Mouse (Mus musculus) myocyte (in vitro differentiated cells): ENCODE measurements around the gene Agap1. TPM values are rescaled to one million over a fixed set of nuclear protein-coding genes. Genes with fewer than 3 reads are reported as not detected.

Source experiments
- H3K27me3 ChIP-seq: one replicate; pipeline ENCODE4 v1.6.1; 2011; ENCODE audit not compliant: control insufficient read depth, insufficient read depth, insufficient read length
- H3K36me3 ChIP-seq: one replicate; pipeline ENCODE4 v1.6.1; 2011; ENCODE audit not compliant: control insufficient read depth, insufficient read depth
- H3K4me2 ChIP-seq: one replicate; pipeline ENCODE4 v1.6.1; 2011; ENCODE audit warnings: low read depth, control low read depth
- H3K4me3 ChIP-seq: one replicate; pipeline ENCODE4 v1.5.1; 2011; ENCODE audit warnings: mild to moderate bottlenecking, control low read depth, moderate library complexity
- H3K79me2 ChIP-seq: one replicate; pipeline ENCODE4 v1.6.1; 2011; ENCODE audit not compliant: control insufficient read depth, insufficient read depth
- H3ac ChIP-seq: one replicate; pipeline ENCODE4 v1.6.1; 2011; ENCODE audit not compliant: control insufficient read depth, insufficient read length
- CEBPB ChIP-seq: IDR thresholded peaks from 2 replicates; pipeline ENCODE4 v1.6.1; 2011; ENCODE audit warnings: mild to moderate bottlenecking, moderate library complexity; ENCODE audit not compliant: poor library complexity, insufficient read depth, severe bottlenecking
- E2F4 ChIP-seq: IDR thresholded peaks from one replicate; pipeline ENCODE4 v1.6.1; 2011; ENCODE audit warnings: mild to moderate bottlenecking, control low read depth, moderate library complexity; ENCODE audit not compliant: insufficient read depth
- MAX ChIP-seq: IDR thresholded peaks from one replicate; pipeline ENCODE4 v1.6.1; 2011; ENCODE audit warnings: low read depth, mild to moderate bottlenecking, control low read depth
- MYOD1 ChIP-seq, 3 experiments: IDR thresholded peaks; one replicate each; pipeline ENCODE4 v1.6.1; 2011; ENCODE audit warnings: control low read depth in 2 of 3, low read depth in 2 of 3, mild to moderate bottlenecking in 2 of 3, moderate library complexity in 1 of 3; ENCODE audit not compliant: insufficient read length in 2 of 3, control insufficient read depth in 1 of 3
- MYOG ChIP-seq, 3 experiments: IDR thresholded peaks; one replicate each; pipeline ENCODE4 v1.6.1; 2011; ENCODE audit warnings: control low read depth in 2 of 3, low read depth in 2 of 3, mild to moderate bottlenecking in 2 of 3; ENCODE audit not compliant: insufficient read length in 2 of 3, control insufficient read depth in 1 of 3, insufficient read depth in 1 of 3
- POLR2A ChIP-seq: IDR thresholded peaks from one replicate; pipeline ENCODE4 v1.6.1; 2011; ENCODE audit warnings: low read depth, mild to moderate bottlenecking, control low read depth, moderate library complexity; ENCODE audit not compliant: insufficient read length
- POLR2AphosphoS2 ChIP-seq: IDR thresholded peaks from one replicate; pipeline ENCODE4 v1.6.1; 2011; ENCODE audit warnings: low read depth, control low read depth; ENCODE audit not compliant: insufficient read length
- REST ChIP-seq: IDR thresholded peaks from one replicate; pipeline ENCODE4 v1.6.1; 2011; ENCODE audit warnings: mild to moderate bottlenecking, control low read depth, moderate library complexity; ENCODE audit not compliant: insufficient read depth, insufficient read length
- SRF ChIP-seq: IDR thresholded peaks from one replicate; pipeline ENCODE4 v1.6.1; 2011; ENCODE audit warnings: low read depth; ENCODE audit not compliant: control insufficient read depth, insufficient read length
- TCF12 ChIP-seq: IDR thresholded peaks from one replicate; pipeline ENCODE4 v1.6.1; 2011; ENCODE audit warnings: mild to moderate bottlenecking, control low read depth; ENCODE audit not compliant: poor library complexity, insufficient read depth, severe bottlenecking
- TCF3 ChIP-seq: IDR thresholded peaks from one replicate; pipeline ENCODE4 v1.6.1; 2011; ENCODE audit warnings: low read depth, control low read depth; ENCODE audit not compliant: insufficient read length
- USF1 ChIP-seq: IDR thresholded peaks from one replicate; pipeline ENCODE4 v1.6.1; 2011; ENCODE audit warnings: low read depth, mild to moderate bottlenecking, control low read depth, moderate library complexity
- polyA plus RNA-seq: library from polyadenylated mRNA; unstranded; fragments of >200 nt; fragmentation: generic; extraction: Trizol; gene quantifications from one replicate; pipeline ENCODE4 v1.2.1, GENCODE M21; 2012; ENCODE audit warnings: missing spikeins

The Agap1 gene
- polyA plus RNA-seq, 1 experiment = 48.9 TPM

DNA sequence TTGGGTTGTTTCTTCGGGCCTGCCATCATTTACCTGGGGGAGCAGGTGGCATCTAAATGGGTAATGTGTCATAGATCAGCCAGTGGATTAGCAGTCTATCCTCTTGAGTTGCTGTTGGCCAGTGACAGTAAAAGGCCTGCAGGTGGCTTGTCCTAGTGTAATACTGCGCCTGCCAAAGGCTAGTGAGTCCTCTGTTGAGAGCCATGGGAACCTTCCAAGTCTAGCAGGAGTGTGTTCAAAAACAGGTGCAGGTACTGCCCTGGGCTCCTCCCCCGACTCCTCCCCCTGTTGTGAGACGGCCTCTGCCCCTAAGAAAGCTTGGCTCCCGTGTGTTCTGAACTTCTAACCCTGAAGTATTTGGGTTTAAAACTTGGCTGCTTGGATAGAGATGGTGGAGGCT, 1.9 kb downstream of the Agap1 start:
- peak in 1 of 3 experiments; percentile 3 for TF ChIP-seq MYOG (IDR thresholded peaks at IDR 0.05; ENCODE audit: control insufficient read depth in 1 of 3, insufficient read depth in 1 of 3, insufficient read length in 2 of 3, low read depth in 2 of 3)
- TF ChIP-seq MYOD1 (IDR thresholded peaks at IDR 0.05; ENCODE audit: control insufficient read depth in 1 of 3, insufficient read length in 2 of 3, low read depth in 2 of 3) = peak in 1 of 3 experiments; percentile 31
- peak; percentile 14 for TF ChIP-seq POLR2AphosphoS2
- TF ChIP-seq USF1 = no peak
- H3K79me2 ChIP-seq = peaks cover 54% of the 10 kb centered on the region
- H3K4me2 ChIP-seq = peak overlapping the region; percentile 85
- H3K36me3 ChIP-seq = no peaks in the 10 kb centered on the region
- H3K27me3 ChIP-seq = no peaks in the 10 kb centered on the region
- H3K4me3 ChIP-seq = peak overlapping the region; percentile 80
- peak overlapping the region; percentile 40 for H3ac ChIP-seq

DNA sequence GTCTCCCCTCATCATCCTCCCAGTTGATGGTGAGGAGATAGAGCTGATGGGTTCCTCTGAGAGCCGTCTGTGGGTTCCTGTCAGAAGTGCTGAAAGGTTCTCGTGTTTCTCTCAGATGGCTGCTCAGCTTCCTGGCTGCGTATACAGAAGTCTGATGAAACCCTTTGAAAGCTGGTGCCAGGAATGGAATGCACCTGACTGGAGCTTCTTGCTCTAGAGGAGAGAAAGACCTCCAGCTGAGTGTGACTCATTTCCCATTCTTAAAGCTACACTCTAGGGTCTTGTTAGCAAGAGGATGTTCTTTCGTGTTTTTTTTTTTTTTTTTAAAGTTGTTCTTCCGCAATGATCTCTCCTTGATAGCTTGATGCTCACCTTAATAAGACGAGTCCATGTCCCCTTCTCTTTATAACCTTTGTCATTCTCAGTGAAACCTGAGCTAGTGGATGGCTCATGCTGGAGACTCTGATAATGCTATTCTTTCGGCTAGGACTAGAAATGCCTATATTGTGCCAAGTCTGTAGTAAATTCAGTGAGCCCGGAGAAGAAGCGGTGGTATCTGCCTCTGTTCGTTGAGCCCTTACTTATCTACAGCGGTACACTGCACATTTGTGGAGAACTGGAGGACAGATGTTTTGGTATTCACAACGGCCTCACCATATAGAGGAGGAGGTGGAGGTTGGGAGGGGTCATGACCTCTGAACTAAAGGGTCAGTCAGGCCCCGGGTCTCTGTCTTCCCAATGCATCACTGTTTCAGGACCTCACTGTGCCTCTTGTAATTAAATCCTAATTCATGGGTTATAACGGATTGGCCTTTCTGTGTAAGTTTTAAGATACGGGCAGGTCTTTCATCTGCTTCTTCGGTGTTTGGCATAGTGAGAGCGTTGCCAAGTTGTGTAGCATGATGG, 2.8 kb downstream of the Agap1 start:
- no peaks in the 10 kb centered on the region for H3K36me3 ChIP-seq
- TF ChIP-seq POLR2AphosphoS2 = peak; percentile 16
- no peak for TF ChIP-seq MAX
- peak; percentile 99 for TF ChIP-seq CEBPB
- peak in 1 of 3 experiments; percentile 38 for TF ChIP-seq MYOD1 (IDR thresholded peaks at IDR 0.05; ENCODE audit: control insufficient read depth in 1 of 3, insufficient read length in 2 of 3, low read depth in 2 of 3)
- H3K4me3 ChIP-seq = peak overlapping the region; percentile 80
- peak overlapping the region; percentile 85 for H3K4me2 ChIP-seq
- peaks cover 64% of the 10 kb centered on the region for H3K79me2 ChIP-seq
- H3ac ChIP-seq = no peak overlapping the region
- no peaks in the 10 kb centered on the region for H3K27me3 ChIP-seq

DNA sequence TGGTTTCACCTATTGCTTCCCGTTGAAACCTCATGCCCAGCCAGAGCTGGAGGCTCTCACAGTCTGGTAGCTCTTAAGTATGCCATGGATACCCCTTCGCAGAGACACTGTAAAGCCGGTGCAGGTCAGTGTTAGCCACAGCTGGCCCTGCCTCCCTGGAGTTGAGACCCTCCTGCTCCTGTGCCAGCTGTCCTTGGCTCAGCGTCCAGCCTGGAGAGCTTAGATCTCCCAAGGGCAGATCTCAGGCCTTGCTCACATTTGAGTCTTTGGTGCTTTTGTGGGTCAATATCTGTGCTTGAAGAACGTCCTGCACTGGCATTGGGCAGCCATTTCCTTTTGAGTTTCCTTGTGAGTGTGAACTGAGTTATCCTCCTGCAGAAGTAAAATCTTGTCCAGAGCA, 7.3 kb downstream of the Agap1 start:
- no peaks in the 10 kb centered on the region for H3K27me3 ChIP-seq
- no peak overlapping the region for H3K4me2 ChIP-seq
- no peaks in the 10 kb centered on the region for H3K36me3 ChIP-seq
- TF ChIP-seq REST = no peak
- peak in 1 of 3 experiments; percentile 28 for TF ChIP-seq MYOG (IDR thresholded peaks at IDR 0.05; ENCODE audit: control insufficient read depth in 1 of 3, insufficient read depth in 1 of 3, insufficient read length in 2 of 3, low read depth in 2 of 3)
- no peak for TF ChIP-seq MAX
- no peak overlapping the region for H3ac ChIP-seq
- peaks cover 96% of the 10 kb centered on the region for H3K79me2 ChIP-seq
- no peak overlapping the region for H3K4me3 ChIP-seq

DNA sequence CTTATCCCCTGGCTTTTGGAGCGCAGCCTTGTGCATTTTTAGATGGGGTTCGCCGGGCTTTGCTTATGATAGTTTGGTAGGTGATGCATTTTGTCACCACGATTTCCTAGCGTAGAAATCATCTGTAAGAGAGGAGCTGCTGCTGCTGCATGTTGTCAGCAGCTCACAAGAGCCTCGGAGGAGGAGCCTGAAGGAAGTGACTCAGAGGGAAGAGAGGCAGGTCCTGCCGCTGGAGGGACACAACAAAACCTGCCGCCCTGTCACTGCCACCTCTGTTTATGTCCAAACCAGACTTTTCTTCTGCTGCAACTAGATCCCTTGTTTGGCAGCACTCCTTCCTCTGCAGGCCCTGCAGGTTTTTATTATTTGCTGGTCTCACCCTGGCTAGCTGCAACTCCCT, 8.5 kb downstream of the Agap1 start:
- TF ChIP-seq REST (no peak), POLR2AphosphoS2 (no peak), CEBPB (no peak), TCF3 (no peak), SRF (no peak), MAX (no peak), E2F4 (no peak), MYOD1 (IDR thresholded peaks at IDR 0.05; ENCODE audit: control insufficient read depth in 1 of 3, insufficient read length in 2 of 3, low read depth in 2 of 3) (no peak), POLR2A (no peak), MYOG (IDR thresholded peaks at IDR 0.05; ENCODE audit: control insufficient read depth in 1 of 3, insufficient read depth in 1 of 3, insufficient read length in 2 of 3, low read depth in 2 of 3) (no peak), USF1 (no peak), TCF12 (no peak)
- H3K4me2 ChIP-seq = peak overlapping the region; percentile 69
- H3K79me2 ChIP-seq = peaks cover 99% of the 10 kb centered on the region
- H3ac ChIP-seq = no peak overlapping the region
- no peak overlapping the region for H3K4me3 ChIP-seq
- no peaks in the 10 kb centered on the region for H3K36me3 ChIP-seq
- H3K27me3 ChIP-seq = no peaks in the 10 kb centered on the region

DNA sequence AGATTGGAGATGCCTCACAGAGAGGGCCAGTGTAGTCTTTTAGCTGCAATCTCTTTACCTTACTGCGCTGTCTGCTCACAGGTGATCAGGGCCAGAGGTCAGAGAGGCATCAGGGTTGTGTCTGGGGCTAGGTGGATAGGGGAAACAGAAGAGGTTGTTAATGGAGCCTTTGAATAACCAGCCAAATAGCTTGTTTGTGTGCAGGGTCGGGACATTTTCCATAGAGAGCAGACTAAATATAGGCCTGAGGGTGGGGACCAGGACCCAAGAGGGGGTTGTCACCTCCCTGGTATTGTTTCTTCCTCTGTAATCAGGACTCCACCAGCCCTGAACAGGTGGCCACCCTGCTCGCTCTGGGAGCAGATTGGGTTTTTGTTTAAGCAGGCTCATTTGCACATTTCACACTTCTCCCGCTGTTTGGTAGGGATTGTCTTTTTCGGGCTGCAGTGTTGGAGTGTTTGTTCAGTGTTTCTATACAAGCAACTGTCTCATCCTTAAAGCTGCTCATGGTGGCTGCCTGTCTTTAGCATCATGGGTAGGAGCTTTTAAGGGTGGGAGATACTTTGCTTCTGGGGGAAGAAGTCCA, 10.9 kb downstream of the Agap1 start:
- Histone ChIP-seq H3K36me3 (no peaks in the 10 kb centered on the region), H3K27me3 (no peaks in the 10 kb centered on the region), H3K4me3 (no peak overlapping the region), H3K79me2 (peaks cover 99% of the 10 kb centered on the region), H3ac (no peak overlapping the region), H3K4me2 (no peak overlapping the region)
- TF ChIP-seq TCF3 (no peak), MYOG (IDR thresholded peaks at IDR 0.05; ENCODE audit: control insufficient read depth in 1 of 3, insufficient read depth in 1 of 3, insufficient read length in 2 of 3, low read depth in 2 of 3) (peak in 1 of 3 experiments; percentile 49), MYOD1 (IDR thresholded peaks at IDR 0.05; ENCODE audit: control insufficient read depth in 1 of 3, insufficient read length in 2 of 3, low read depth in 2 of 3) (peak in 1 of 3 experiments; percentile 45)
